In the genomic region with DNA sequence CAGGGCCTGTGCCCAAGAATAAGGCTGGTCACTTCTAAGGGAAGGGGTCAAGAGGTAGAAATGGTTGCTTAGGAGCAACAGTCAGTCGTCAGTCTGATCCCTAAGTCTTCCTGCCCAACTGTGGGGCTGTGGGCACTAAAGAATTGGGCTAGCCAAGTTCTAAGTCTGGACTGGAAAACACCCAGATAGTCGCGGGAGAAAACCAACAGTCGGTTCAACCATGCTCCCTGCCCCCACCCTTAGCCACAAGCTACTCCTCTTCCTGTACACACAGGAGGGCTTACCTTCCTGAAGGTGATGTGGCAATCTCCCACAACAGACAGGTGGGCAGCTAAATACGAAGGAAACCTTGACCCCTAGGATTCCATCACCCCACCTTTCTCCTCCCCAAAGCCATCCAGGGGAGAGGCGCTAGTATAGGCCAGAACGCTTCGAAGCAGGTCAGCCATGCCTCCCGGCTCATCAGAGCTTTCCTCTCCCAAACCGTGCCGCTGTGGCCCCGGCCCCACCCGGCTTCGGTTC, we compare ENCODE assay signal across 8 mouse cellular contexts. TPM values are rescaled to one million over a fixed set of nuclear protein-coding genes. Genes with fewer than 3 reads are reported as not detected.
DNase-seq lines count a peak whose midpoint lies in the region; ATAC-seq and TF ChIP-seq lines count a peak whose summit lies in the region.

No protein-coding gene starts in this region.

- peak overlapping the region; percentile 87 for H3K4me3 ChIP-seq in heart, embryonic 16.5 days (ENCODE audit: low read length)
- H3K4me3 ChIP-seq in liver, embryonic 14.5 days (ENCODE audit: insufficient read depth in 1 of 2, low read depth in 2 of 2, low read length in 2 of 2), result peak overlapping the region; percentile 61 to 87

- peak; percentile 36 to 42 for DNase-seq in frontal cortex, postnatal 10 days (ENCODE audit: low spot score in 2 of 2)
- peak; percentile 72 for DNase-seq in 416B (ENCODE audit: low read depth)
- peak; percentile 77 for DNase-seq in cerebellum, adult 11-12 months
- DNase-seq in liver, embryonic 14.5 days (ENCODE audit: low read depth in 3 of 3, low spot score in 3 of 3), result no peak
- peak; percentile 25 for DNase-seq in retina, postnatal 1 day
- DNase-seq in urinary bladder, postnatal 14 days (ENCODE audit: low spot score), result no peak

- 14% methylated on average over 14 of the region's 14 CpGs for WGBS in heart, embryonic 16.5 days
- 2% methylated on average over 14 of the region's 14 CpGs for WGBS in liver, embryonic 14.5 days (ENCODE audit: insufficient replicate concordance)

- TF ChIP-seq EP300 in liver, embryonic 14.5 days (IDR thresholded peaks at IDR 0.05; ENCODE audit: low read depth), result no peak

- TF ChIP-seq CTCF in liver, embryonic 14.5 days (IDR thresholded peaks at IDR 0.05; ENCODE audit: low read depth), result no peak

- ATAC-seq in frontal cortex, adult (ENCODE audit: low TSS enrichment), result no peak
- ATAC-seq in heart, embryonic 16.5 days (replicated peaks; ENCODE audit: extremely low read depth, insufficient read depth, low FRiP score), result no peak
- peak; percentile 10; the same call in 1 of the 2 replicates for ATAC-seq in liver, embryonic 14.5 days (ENCODE audit: insufficient read depth)

- no peaks in the 10 kb centered on the region for H3K36me3 ChIP-seq in heart, embryonic 16.5 days (ENCODE audit: control insufficient read depth, insufficient read depth)
- H3K36me3 ChIP-seq in liver, embryonic 14.5 days (replicated peaks; ENCODE audit: control insufficient read depth, insufficient read depth, low read depth), result no peaks in the 10 kb centered on the region

- H3K4me1 ChIP-seq in heart, embryonic 16.5 days (ENCODE audit: control insufficient read depth, insufficient read depth, low read length), result peaks cover 10% of the 10 kb centered on the region; the same call in 1 of the 2 replicates
- H3K4me1 ChIP-seq in liver, embryonic 14.5 days (replicated peaks; ENCODE audit: control insufficient read depth in 2 of 2, insufficient read depth in 2 of 2, low read length in 1 of 2), result peaks cover 3 to 11% of the 10 kb centered on the region in 2 experiments; a peak in 3 of 4 replicates

- no peaks in the 10 kb centered on the region for H3K27me3 ChIP-seq in heart, embryonic 16.5 days (ENCODE audit: control insufficient read depth, insufficient read depth, low read length)
- peaks cover 8% of the 10 kb centered on the region for H3K27me3 ChIP-seq in liver, embryonic 14.5 days (ENCODE audit: control insufficient read depth, insufficient read depth, low read length)

- H3K4me2 ChIP-seq in heart, embryonic 16.5 days (ENCODE audit: low read depth, low read length), result peak overlapping the region; percentile 97
- H3K4me2 ChIP-seq in liver, embryonic 14.5 days (ENCODE audit: low read depth), result peak overlapping the region; percentile 80

- H3K9ac ChIP-seq in heart, embryonic 16.5 days (ENCODE audit: low read length), result peak overlapping the region; percentile 83
- peak overlapping the region; percentile 58 for H3K9ac ChIP-seq in liver, embryonic 14.5 days (replicated peaks)

- peak overlapping the region; percentile 6; the same call in 1 of the 2 replicates for H3K27ac ChIP-seq in heart, embryonic 16.5 days (ENCODE audit: low read length)
- no peak overlapping the region for H3K27ac ChIP-seq in liver, embryonic 14.5 days

- H3K9me3 ChIP-seq in heart, embryonic 16.5 days (replicated peaks; ENCODE audit: control insufficient read depth, low read length), result no peaks in the 10 kb centered on the region
- H3K9me3 ChIP-seq in liver, embryonic 14.5 days (ENCODE audit: control insufficient read depth, low read length), result no peaks in the 10 kb centered on the region

RNA-seq across cellular contexts. Expression of a gene that starts 1.4 kb away (rescaled TPM):
- polyA plus RNA-seq in heart, embryonic 16.5 days (2015; fragmentation: Nextera tagmentation; extraction: Ambion mirVana), result 12.5 and 14.8 TPM in 2 replicates
- polyA plus RNA-seq in liver, embryonic 14.5 days (2012; rRNA removed), result 1.3 and 1.6 TPM in 2 replicates
- 2.6 and 3.1 TPM in 2 replicates for polyA plus RNA-seq in liver, embryonic 14.5 days (2014; fragmentation: Nextera tagmentation; extraction: Ambion mirVana)

Comparison
In these comparisons a context has a peak if more than half of its experiments do, and no peak if none do; other contexts are left out.
1. DNase-seq: peak in frontal cortex, postnatal 10 days (2 of 2), 416B (single experiment), cerebellum, adult 11-12 months (single experiment) and retina, postnatal 1 day (single experiment); none in liver, embryonic 14.5 days (0 of 3) and urinary bladder, postnatal 14 days (single experiment).